Mouse (Mus musculus) heart, embryonic 14.5 days (tissue): Measurements from ENCODE around the gene Antxrl. TPM values are rescaled to one million over a fixed set of nuclear protein-coding genes. Genes with fewer than 3 reads are reported as not detected.

Experiments used
- ATAC-seq: fragments of 200-750 bp; cut with Nextera tagmentation; 2 replicates; pipeline ENCODE4 v1.8.0; 2017; ENCODE audit warnings: low read depth, moderate TSS enrichment; ENCODE audit not compliant: insufficient number of reproducible peaks, insufficient read depth, low FRiP score
- H3K27ac ChIP-seq, 2 experiments: fragments of 200-500 bp in 1 of 2; fragments of 300-500 bp in 1 of 2; sonication (generic) in 1 of 2; replicated peaks in 1 of 2; 2 replicates each; pipeline ENCODE4 v1.5.1; 2012 to 2014; ENCODE audit warnings: low read depth in 2 of 2, low read length in 2 of 2, control low read depth in 1 of 2, mild to moderate bottlenecking in 1 of 2, mixed read lengths in 1 of 2; ENCODE audit not compliant: control insufficient read depth in 1 of 2, insufficient read depth in 1 of 2
- H3K27me3 ChIP-seq: fragments of 300-500 bp; sonication (generic); 2 replicates; pipeline ENCODE4 v1.6.1; 2014; ENCODE audit warnings: mild to moderate bottlenecking, low read length, control low read depth; ENCODE audit not compliant: control insufficient read depth, insufficient read depth
- H3K36me3 ChIP-seq: fragments of 300-500 bp; sonication (generic); 2 replicates; pipeline ENCODE4 v1.6.1; 2014; ENCODE audit warnings: mild to moderate bottlenecking, control low read depth, low read length, mixed read lengths; ENCODE audit not compliant: control insufficient read depth, insufficient read depth
- H3K4me1 ChIP-seq, 2 experiments: fragments of 200-500 bp in 1 of 2; fragments of 300-500 bp in 1 of 2; sonication (generic) in 1 of 2; 2 replicates each; pipeline ENCODE4 v1.6.1; 2012 to 2014; ENCODE audit warnings: low read length in 2 of 2, control low read depth in 1 of 2, mixed read lengths in 1 of 2; ENCODE audit not compliant: control insufficient read depth in 2 of 2, insufficient read depth in 2 of 2
- H3K4me2 ChIP-seq: fragments of 300-500 bp; sonication (generic); 2 replicates; pipeline ENCODE4 v1.6.1; 2014; ENCODE audit warnings: mild to moderate bottlenecking, low read length
- H3K4me3 ChIP-seq, 2 experiments: fragments of 200-500 bp in 1 of 2; fragments of 300-500 bp in 1 of 2; sonication (generic) in 1 of 2; 2 replicates each; pipeline ENCODE4 v1.5.1; 2012 to 2014; ENCODE audit warnings: low read length in 2 of 2, mild to moderate bottlenecking in 2 of 2, control low read depth in 1 of 2, low read depth in 1 of 2, moderate library complexity in 1 of 2; ENCODE audit not compliant: control insufficient read depth in 1 of 2, insufficient read depth in 1 of 2
- H3K9ac ChIP-seq: fragments of 300-500 bp; sonication (generic); 2 replicates; pipeline ENCODE4 v1.6.1; 2014; ENCODE audit warnings: mild to moderate bottlenecking, low read length
- H3K9me3 ChIP-seq: fragments of 300-500 bp; sonication (generic); 2 replicates; pipeline ENCODE4 v1.6.1; 2016; ENCODE audit warnings: low read length, control low read depth; ENCODE audit not compliant: control insufficient read depth
- WGBS: fragments of 180-500 bp; shearing (Covaris S2); extraction: QIAGEN DNeasy Blood & Tissue Kit; methylation state at CpG from one replicate; pipeline ENCODE4 v1.1.7; 2014; 5-methylcytosine and 5-hydroxymethylcytosine counted together
- polyA plus RNA-seq: library from polyadenylated mRNA; unstranded; fragments of >200 nt; fragmentation: Nextera tagmentation; extraction: Ambion mirVana; gene quantifications from 2 replicates; pipeline ENCODE4 v1.2.1, GENCODE M21; 2014

Antxrl gene
- polyA plus RNA-seq, 1 experiment from 2014 or later: not detected

DNA sequence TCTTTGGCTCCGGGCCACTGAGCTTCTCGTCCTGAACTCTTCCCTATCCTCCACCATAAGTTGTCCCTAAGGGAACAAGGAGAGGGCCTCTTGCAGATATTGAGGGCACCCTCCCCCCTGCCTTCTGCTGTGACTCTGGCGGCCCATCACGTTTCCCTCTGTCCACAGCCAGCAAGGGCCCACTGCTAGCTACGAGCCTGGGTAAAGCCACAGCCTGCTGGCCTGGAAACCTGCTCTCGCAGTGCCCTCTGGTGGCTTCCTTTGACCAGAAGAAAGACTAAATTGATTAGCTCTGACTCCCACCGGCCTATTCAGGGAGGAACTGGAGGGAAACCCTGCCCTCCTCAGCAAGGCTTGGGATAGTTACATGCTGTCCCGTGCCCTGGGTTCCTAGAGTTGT lies 52.4 kb downstream of the Antxrl start:
- H3K9me3 ChIP-seq: no peaks in the 10 kb centered on the region
- H3K27ac ChIP-seq: no peak overlapping the region
- 18% methylated on average over 8 of the region's 8 CpGs for WGBS
- H3K9ac ChIP-seq: no peak overlapping the region
- peaks cover 10 to 12% of the 10 kb centered on the region in 2 experiments; a peak in 3 of 4 replicates for H3K4me1 ChIP-seq
- no peaks in the 10 kb centered on the region for H3K36me3 ChIP-seq
- no peak overlapping the region for H3K4me2 ChIP-seq
- H3K4me3 ChIP-seq: no peak overlapping the region
- no peaks in the 10 kb centered on the region for H3K27me3 ChIP-seq
- ATAC-seq: peak; percentile 64

DNA sequence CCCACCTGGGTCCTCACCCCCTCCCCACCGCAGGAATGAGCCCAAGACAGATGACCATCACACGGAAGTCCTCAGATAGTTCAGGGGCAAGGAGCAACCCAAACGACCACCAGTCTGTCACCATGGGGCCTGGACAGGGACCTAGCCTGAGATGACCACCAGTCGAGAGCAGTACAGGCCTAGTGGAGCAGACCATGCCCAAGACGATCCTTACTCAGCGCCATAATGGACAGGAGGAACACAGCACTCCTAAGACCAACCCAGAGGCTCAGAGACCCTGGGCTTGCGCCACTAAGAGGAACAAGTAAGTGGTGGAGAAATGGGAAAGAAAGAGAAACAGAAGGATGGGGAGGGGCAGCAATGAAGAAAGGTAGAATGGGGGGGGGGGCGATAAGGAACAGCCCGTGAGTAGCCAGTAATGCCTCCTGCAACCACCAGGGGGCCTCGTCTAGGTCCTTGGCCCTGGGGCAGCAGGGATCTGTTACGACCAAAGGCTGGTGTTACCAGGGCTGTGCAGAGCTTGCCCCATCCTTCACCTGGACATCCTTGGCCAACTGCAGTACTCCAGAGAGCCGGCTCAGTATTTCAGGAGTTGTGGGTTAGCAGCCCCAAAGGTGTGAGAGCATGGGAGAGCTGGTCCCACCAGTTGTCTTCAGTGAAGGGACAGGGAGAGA lies 54.0 kb downstream of the Antxrl start:
- peaks cover 10 to 12% of the 10 kb centered on the region in 2 experiments; a peak in 3 of 4 replicates for H3K4me1 ChIP-seq
- no peak overlapping the region for H3K4me3 ChIP-seq
- H3K9me3 ChIP-seq: no peaks in the 10 kb centered on the region
- ATAC-seq: no peak
- H3K27me3 ChIP-seq: no peaks in the 10 kb centered on the region
- 58% methylated on average over 11 of the region's 12 CpGs for WGBS
- H3K27ac ChIP-seq: no peak overlapping the region
- H3K9ac ChIP-seq: no peak overlapping the region
- H3K4me2 ChIP-seq: no peak overlapping the region
- no peaks in the 10 kb centered on the region for H3K36me3 ChIP-seq

DNA sequence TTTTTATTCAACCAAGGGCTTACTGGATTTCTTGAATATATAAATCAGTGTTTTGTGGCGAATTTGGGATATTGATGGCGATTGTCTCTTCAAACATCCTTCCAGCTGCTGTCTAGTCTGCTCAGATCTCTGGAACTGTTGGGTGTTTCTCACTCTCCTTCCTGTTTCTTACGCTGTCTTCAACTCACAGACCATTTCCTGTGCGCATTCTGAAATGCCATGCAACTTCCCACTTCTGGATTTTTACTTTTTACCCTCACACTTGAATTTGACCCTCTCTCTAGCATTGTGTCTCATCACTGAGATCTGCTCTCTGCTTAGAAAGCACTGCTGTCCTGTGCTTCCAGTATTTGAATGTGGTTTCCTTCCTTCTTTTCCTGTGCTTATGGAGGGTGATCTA lies 55.1 kb downstream of the Antxrl start:
- no peak overlapping the region for H3K4me2 ChIP-seq
- H3K27ac ChIP-seq: no peak overlapping the region
- no peaks in the 10 kb centered on the region for H3K36me3 ChIP-seq
- H3K9ac ChIP-seq: no peak overlapping the region
- 69% methylated on average over 4 of the region's 4 CpGs for WGBS
- no peaks in the 10 kb centered on the region for H3K27me3 ChIP-seq
- H3K4me3 ChIP-seq: no peak overlapping the region
- peaks cover 10 to 12% of the 10 kb centered on the region in 2 experiments; a peak in 3 of 4 replicates for H3K4me1 ChIP-seq
- H3K9me3 ChIP-seq: no peaks in the 10 kb centered on the region
- ATAC-seq: no peak

DNA sequence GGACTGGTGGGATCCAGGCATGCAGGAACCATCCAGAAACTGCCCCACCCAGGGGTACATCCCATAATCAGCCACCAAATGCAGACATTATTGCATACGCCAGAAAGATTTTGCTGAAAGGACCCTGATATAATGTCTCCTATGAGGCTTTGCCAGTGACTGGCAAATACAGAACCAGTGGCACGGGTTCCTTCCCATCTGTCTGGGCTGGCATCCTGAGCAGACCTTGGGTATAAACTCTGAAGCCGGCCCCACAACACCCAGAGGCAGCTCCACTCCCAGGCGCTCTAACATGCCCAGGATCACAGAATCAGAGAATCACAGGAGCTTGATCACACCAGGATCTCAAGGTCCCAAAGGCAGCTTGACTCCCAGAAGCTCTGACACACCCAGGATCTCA lies 61.8 kb downstream of the Antxrl start:
- H3K9ac ChIP-seq: no peak overlapping the region
- no peak overlapping the region for H3K27ac ChIP-seq
- no peaks in the 10 kb centered on the region for H3K36me3 ChIP-seq
- no peaks in the 10 kb centered on the region for H3K27me3 ChIP-seq
- peaks cover 6 to 7% of the 10 kb centered on the region in 2 experiments for H3K4me1 ChIP-seq
- no peak overlapping the region for H3K4me2 ChIP-seq
- 75% methylated on average over 4 of the region's 4 CpGs for WGBS
- no peaks in the 10 kb centered on the region for H3K9me3 ChIP-seq
- H3K4me3 ChIP-seq: no peak overlapping the region
- no peak for ATAC-seq

DNA sequence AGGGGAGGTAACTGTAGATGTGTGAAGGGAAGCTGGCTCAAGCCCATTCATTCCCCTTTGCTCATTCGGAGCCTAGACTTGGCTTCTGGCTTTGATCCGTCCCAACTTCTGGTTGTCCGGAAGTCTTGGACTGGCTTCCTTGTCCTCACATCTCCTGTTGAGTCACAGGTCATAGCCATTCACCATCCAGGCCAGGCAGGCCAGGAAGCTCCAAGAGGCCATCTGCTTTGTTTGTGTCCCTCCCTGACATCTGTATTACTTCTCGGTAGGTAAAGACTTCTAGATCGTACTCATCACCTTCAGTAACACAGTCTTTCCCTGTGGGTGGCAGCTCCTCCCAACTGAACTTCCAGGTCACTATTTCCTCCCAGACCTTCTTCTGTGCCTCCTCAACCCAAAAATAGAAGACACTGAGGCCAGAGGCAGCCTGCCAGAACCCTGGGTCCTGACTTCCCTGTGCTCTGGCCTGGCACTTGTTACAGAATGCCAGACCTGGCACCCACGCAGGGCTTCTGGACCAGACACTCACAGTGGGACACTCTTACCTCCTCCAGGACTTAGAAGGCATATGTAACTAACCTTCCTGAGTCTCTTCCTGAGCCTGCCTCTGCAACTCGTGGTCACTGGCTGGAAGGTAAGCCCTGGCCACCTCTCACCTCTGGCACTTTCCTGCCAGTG lies 66.7 kb downstream of the Antxrl start:
- no peak for ATAC-seq
- no peaks in the 10 kb centered on the region for H3K27me3 ChIP-seq
- 0 out of 4 replicates have a peak overlapping the region, but pooled peaks of 1 of the 2 experiments have one; percentile 11 for H3K27ac ChIP-seq
- WGBS: 62% methylated on average over 7 of the region's 7 CpGs
- no peaks in the 10 kb centered on the region for H3K36me3 ChIP-seq
- peaks cover 23% of the 10 kb centered on the region in 2 experiments for H3K4me1 ChIP-seq
- H3K4me2 ChIP-seq: no peak overlapping the region
- H3K4me3 ChIP-seq: no peak overlapping the region
- no peak overlapping the region for H3K9ac ChIP-seq
- H3K9me3 ChIP-seq: no peaks in the 10 kb centered on the region

DNA sequence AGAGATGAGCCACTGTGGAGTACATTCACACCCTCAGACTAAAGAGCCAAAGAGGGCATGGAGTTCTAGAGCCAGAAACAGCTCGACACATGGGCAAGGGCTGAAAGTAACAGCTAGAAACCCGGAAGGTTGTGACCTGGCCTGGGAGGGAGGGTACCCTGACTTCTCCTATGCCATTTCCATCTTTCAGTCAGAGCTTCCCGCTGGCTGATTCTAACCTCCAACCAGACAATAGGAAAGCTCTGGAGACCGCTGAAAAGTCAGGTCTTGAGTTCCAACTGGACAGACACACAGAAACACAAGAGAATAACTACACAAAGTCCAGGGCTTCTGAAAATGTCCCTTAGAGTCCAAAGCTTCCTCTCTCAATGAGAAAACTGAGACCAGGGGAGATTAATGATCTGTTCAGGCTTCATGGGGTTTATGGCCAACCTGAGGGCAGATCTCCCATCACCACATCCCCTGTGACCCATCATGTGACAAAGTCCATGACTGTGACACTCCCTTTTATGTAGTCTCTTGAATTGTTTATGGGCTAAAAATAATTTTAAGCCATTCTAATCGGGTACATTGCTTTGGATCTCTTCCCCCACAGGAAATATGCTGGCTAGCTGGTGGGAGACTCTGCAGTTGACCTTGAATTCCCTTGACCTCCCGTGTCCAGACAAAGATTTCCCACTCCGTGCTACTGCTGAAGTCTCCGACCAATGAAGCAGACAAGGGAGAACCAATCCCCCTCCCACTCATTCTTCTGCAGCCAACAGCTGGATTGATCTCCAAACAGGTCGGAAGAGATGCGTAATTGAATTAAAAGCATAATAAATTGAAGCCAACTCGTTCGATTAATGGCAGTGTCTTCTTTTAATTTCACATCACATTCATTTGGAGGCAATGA lies 67.8 kb downstream of the Antxrl start:
- H3K9ac ChIP-seq: no peak overlapping the region
- peaks cover 23% of the 10 kb centered on the region in 2 experiments for H3K4me1 ChIP-seq
- H3K36me3 ChIP-seq: no peaks in the 10 kb centered on the region
- no peak overlapping the region for H3K27ac ChIP-seq
- H3K4me2 ChIP-seq: no peak overlapping the region
- 60% methylated on average over 12 of the region's 12 CpGs for WGBS
- H3K27me3 ChIP-seq: no peaks in the 10 kb centered on the region
- no peaks in the 10 kb centered on the region for H3K9me3 ChIP-seq
- ATAC-seq: no peak
- H3K4me3 ChIP-seq: no peak overlapping the region

DNA sequence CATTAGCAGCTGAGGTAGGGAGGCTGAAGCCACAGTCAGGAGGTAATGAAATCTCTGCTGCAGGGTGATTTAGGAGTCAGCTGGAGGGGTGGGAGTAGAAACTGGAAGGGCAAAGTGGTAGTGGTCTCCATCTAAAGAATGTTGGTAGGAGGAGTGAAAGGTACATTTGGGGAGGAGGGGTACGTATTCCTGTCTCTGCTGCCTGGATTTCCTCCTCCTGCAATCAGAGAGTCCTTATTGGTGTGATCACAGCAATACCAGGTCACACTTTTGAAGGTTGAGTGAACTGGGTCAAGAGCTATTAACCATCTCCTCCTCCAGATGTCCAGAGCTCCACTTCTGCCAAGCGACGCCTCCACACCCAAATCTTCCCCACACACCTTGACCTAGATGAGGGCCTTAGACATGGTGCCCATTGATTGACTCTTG lies 68.4 kb downstream of the Antxrl start:
- H3K4me1 ChIP-seq: peaks cover 23% of the 10 kb centered on the region in 2 experiments
- H3K9me3 ChIP-seq: no peaks in the 10 kb centered on the region
- WGBS: 93% methylated on average over 3 of the region's 3 CpGs
- no peaks in the 10 kb centered on the region for H3K27me3 ChIP-seq
- ATAC-seq: no peak
- no peaks in the 10 kb centered on the region for H3K36me3 ChIP-seq
- no peak overlapping the region for H3K9ac ChIP-seq
- H3K27ac ChIP-seq: no peak overlapping the region
- H3K4me3 ChIP-seq: no peak overlapping the region
- no peak overlapping the region for H3K4me2 ChIP-seq
